Mouse (Mus musculus) liver, postnatal 0 days (tissue): ENCODE measurements around the gene Snx22.

ENCODE experiments used
- CTCF ChIP-seq: sonication (generic); IDR thresholded peaks from 2 replicates; pipeline ENCODE4 v1.5.1; 2016; ENCODE audit warnings: antibody characterized with exemption, low read depth
- EP300 ChIP-seq: IDR thresholded peaks from 2 replicates; pipeline ENCODE4 v1.6.1; 2016; ENCODE audit warnings: antibody characterized with exemption, low read depth, mild to moderate bottlenecking

DNA sequence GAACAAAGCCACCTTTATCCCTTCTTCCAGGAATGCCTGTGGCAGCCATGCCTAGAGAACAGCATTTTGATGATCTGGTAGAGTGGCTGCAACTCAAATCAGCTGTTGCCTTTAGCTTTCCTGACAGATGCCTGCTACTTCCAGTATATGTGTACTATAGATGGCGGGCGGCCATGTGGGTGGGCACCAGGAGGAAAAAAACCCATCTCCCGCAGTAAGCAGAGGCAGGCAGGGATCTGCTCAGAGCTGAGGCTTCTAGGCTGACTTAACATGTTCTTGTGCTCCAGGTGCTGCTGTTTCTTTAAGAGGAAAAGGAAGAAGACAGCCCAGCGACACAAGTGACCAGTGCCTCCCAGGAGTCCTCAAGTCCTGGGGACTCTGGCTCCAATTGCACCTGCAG is 30.2 kb downstream of the Snx22 start:
- TF ChIP-seq CTCF (no peak), EP300 (no peak)
